Mouse (Mus musculus): ENCODE data around the gene Atp5mpl. TPM values are rescaled to one million over a fixed set of nuclear protein-coding genes. Genes with fewer than 3 reads are reported as not detected.
A peak's percentile ranks its signal among the peaks of the same experiment; 100 is the strongest.
"Not testable (repeated sequence)": the region's sequence is repeated elsewhere in the genome, so short reads cannot be mapped to it uniquely, and the experiment has no call there.

Atp5mpl gene
- polyA plus RNA-seq, 1 experiment from 2014 or later, result 694 TPM

GRCm38 (mm10) chr12:111958101-111958865, 8.5 kb downstream of the Atp5mpl start:
- Histone ChIP-seq H3K4me1 (ENCODE audit: insufficient read depth) (peaks cover 5% of the 10 kb centered on the region; the same call in 1 of the 2 replicates), H3K27ac (ENCODE audit: low read depth) (no peak overlapping the region), H3K9ac (replicated peaks) (no peak overlapping the region), H3K4me2 (ENCODE audit: low read depth, low read length) (no peak overlapping the region), H3K36me3 (replicated peaks; ENCODE audit: insufficient read depth, low read length) (peaks cover 35% of the 10 kb centered on the region), H3K9me3 (ENCODE audit: low read length) (no peaks in the 10 kb centered on the region), H3K4me3 (ENCODE audit: low read depth, low read length) (no peak overlapping the region), H3K27me3 (ENCODE audit: insufficient read depth, low read length) (no peaks in the 10 kb centered on the region)
- DNase-seq (peak; percentile 80), ATAC-seq (peak; percentile 71)
- WGBS (ENCODE audit: insufficient replicate concordance), result 33% methylated on average over 9 of the region's 9 CpGs
- no peak for TF ChIP-seq EP300 (IDR thresholded peaks at IDR 0.05; ENCODE audit: low read depth)
- peak; percentile 93 for TF ChIP-seq CTCF (IDR thresholded peaks at IDR 0.05; ENCODE audit: low read depth)

- no peak overlapping the region for H3K27ac ChIP-seq (ENCODE audit: low read depth)
- H3K4me3 ChIP-seq (ENCODE audit: low read depth, low read length), result no peak overlapping the region
- ATAC-seq (peak; percentile 64), DNase-seq (peak; percentile 37)
- no peak overlapping the region for H3K9ac ChIP-seq (replicated peaks)
- no peaks in the 10 kb centered on the region for H3K27me3 ChIP-seq (ENCODE audit: insufficient read depth, low read length)
- no peak for TF ChIP-seq EP300 (IDR thresholded peaks at IDR 0.05; ENCODE audit: low read depth)
- peaks cover 19% of the 10 kb centered on the region for H3K36me3 ChIP-seq (replicated peaks; ENCODE audit: insufficient read depth, low read length)
- no peaks in the 10 kb centered on the region for H3K9me3 ChIP-seq (ENCODE audit: low read length)
- peaks cover 14% of the 10 kb centered on the region for H3K4me1 ChIP-seq (ENCODE audit: insufficient read depth)
- no peak overlapping the region for H3K4me2 ChIP-seq (ENCODE audit: low read depth, low read length)
- 69% methylated on average over 5 of the region's 5 CpGs for WGBS (ENCODE audit: insufficient replicate concordance)
Observed at GRCm38 (mm10) chr12:111956173-111956572, 10.6 kb downstream of the Atp5mpl start.

- Histone ChIP-seq H3K4me1 (ENCODE audit: insufficient read depth) (peaks cover 15% of the 10 kb centered on the region), H3K27me3 (ENCODE audit: insufficient read depth, low read length) (no peaks in the 10 kb centered on the region), H3K9ac (replicated peaks) (no peak overlapping the region), H3K36me3 (replicated peaks; ENCODE audit: insufficient read depth, low read length) (no peaks in the 10 kb centered on the region), H3K27ac (ENCODE audit: low read depth) (no peak overlapping the region), H3K9me3 (ENCODE audit: low read length) (no peaks in the 10 kb centered on the region), H3K4me3 (ENCODE audit: low read depth, low read length) (no peak overlapping the region), H3K4me2 (ENCODE audit: low read depth, low read length) (no peak overlapping the region)
- DNase-seq (no peak), ATAC-seq (peak; percentile 42)
- 52% methylated on average over 5 of the region's 5 CpGs for WGBS (ENCODE audit: insufficient replicate concordance)
- TF ChIP-seq EP300 (IDR thresholded peaks at IDR 0.05; ENCODE audit: low read depth), result no peak
- TF ChIP-seq CTCF (IDR thresholded peaks at IDR 0.05; ENCODE audit: low read depth), result no peak
Observed at GRCm38 (mm10) chr12:111951701-111952100, 15.1 kb downstream of the Atp5mpl start.

GRCm38 (mm10) chr12:111950486-111950885, 16.3 kb downstream of the Atp5mpl start:
- WGBS (ENCODE audit: insufficient replicate concordance), result 62% methylated on average over 5 of the region's 5 CpGs
- Histone ChIP-seq H3K9ac (replicated peaks) (no peak overlapping the region), H3K4me2 (ENCODE audit: low read depth, low read length) (no peak overlapping the region), H3K27ac (ENCODE audit: low read depth) (no peak overlapping the region), H3K4me1 (ENCODE audit: insufficient read depth) (peaks cover 19% of the 10 kb centered on the region), H3K9me3 (ENCODE audit: low read length) (no peaks in the 10 kb centered on the region), H3K36me3 (replicated peaks; ENCODE audit: insufficient read depth, low read length) (no peaks in the 10 kb centered on the region), H3K27me3 (ENCODE audit: insufficient read depth, low read length) (no peaks in the 10 kb centered on the region), H3K4me3 (ENCODE audit: low read depth, low read length) (no peak overlapping the region)
- TF ChIP-seq EP300 (IDR thresholded peaks at IDR 0.05; ENCODE audit: low read depth) (no peak), CTCF (IDR thresholded peaks at IDR 0.05; ENCODE audit: low read depth) (no peak)
- no peak for DNase-seq
- no peak for ATAC-seq

GRCm38 (mm10) chr12:111946716-111947115, 20.1 kb downstream of the Atp5mpl start:
- DNase-seq, result peak; percentile 68
- 20% methylated on average over 2 of the region's 2 CpGs for WGBS (ENCODE audit: insufficient replicate concordance)
- peak; percentile 16; the same call in 1 of the 2 replicates for ATAC-seq

GRCm38 (mm10) chr12:111945765-111946655, 20.8 kb downstream of the Atp5mpl start:
- Histone ChIP-seq H3K4me1 (ENCODE audit: insufficient read depth) (peaks cover 32% of the 10 kb centered on the region), H3K27ac (ENCODE audit: low read depth) (peak overlapping the region; percentile 88), H3K9ac (replicated peaks) (peak overlapping the region; percentile 55; the same call in 1 of the 2 replicates)
- H3K4me2 ChIP-seq (ENCODE audit: low read depth, low read length); DNase-seq; H3K9me3 ChIP-seq (ENCODE audit: low read length); H3K36me3 ChIP-seq (replicated peaks; ENCODE audit: insufficient read depth, low read length); H3K27me3 ChIP-seq (ENCODE audit: insufficient read depth, low read length); H3K4me3 ChIP-seq (ENCODE audit: low read depth, low read length): not testable (repeated sequence)
- peak; percentile 63 for ATAC-seq
- 17% methylated on average over 8 of the region's 15 CpGs for WGBS (ENCODE audit: insufficient replicate concordance)

More at GRCm38 (mm10) chr12:111946716-111947115, 20.1 kb downstream of the Atp5mpl start:
- Histone ChIP-seq H3K27ac (ENCODE audit: low read depth) (peak overlapping the region; percentile 55), H3K27me3 (ENCODE audit: insufficient read depth, low read length) (no peaks in the 10 kb centered on the region), H3K4me1 (ENCODE audit: insufficient read depth) (peaks cover 36% of the 10 kb centered on the region), H3K4me3 (ENCODE audit: low read depth, low read length) (no peak overlapping the region), H3K9ac (replicated peaks) (no peak overlapping the region), H3K4me2 (ENCODE audit: low read depth, low read length) (no peak overlapping the region), H3K9me3 (ENCODE audit: low read length) (no peaks in the 10 kb centered on the region), H3K36me3 (replicated peaks; ENCODE audit: insufficient read depth, low read length) (no peaks in the 10 kb centered on the region)
- TF ChIP-seq EP300 (IDR thresholded peaks at IDR 0.05; ENCODE audit: low read depth), result no peak
- TF ChIP-seq CTCF (IDR thresholded peaks at IDR 0.05; ENCODE audit: low read depth), result peak; percentile 88
